Mouse (Mus musculus): ENCODE measurements around the gene Mogat2. TPM values are rescaled to one million over a fixed set of nuclear protein-coding genes. Genes with fewer than 3 reads are reported as not detected.

Mogat2 gene
- polyA plus RNA-seq, 1 experiment from 2014 or later, result 1.1 TPM

GRCm38 (mm10) chr7:99248157-99248742 lies 9.8 kb upstream of the Mogat2 start:
- Histone ChIP-seq H3K36me3 (ENCODE audit: control insufficient read depth, insufficient read depth, low read length) (no peaks in the 10 kb centered on the region), H3K4me2 (ENCODE audit: low read length) (no peak overlapping the region), H3K4me3 (ENCODE audit: low read depth, low read length) (no peak overlapping the region), H3K4me1 (ENCODE audit: control insufficient read depth, insufficient read depth, low read length) (peaks cover 3% of the 10 kb centered on the region; the same call in 1 of the 2 replicates), H3K9me3 (replicated peaks; ENCODE audit: control insufficient read depth, low read length, poor library complexity, severe bottlenecking) (no peaks in the 10 kb centered on the region), H3K9ac (ENCODE audit: low read depth, low read length) (no peak overlapping the region), H3K27me3 (ENCODE audit: control insufficient read depth, insufficient read depth, low read depth, low read length) (no peaks in the 10 kb centered on the region; the same call in 1 of the 2 replicates), H3K27ac (ENCODE audit: low read length) (no peak overlapping the region)
- WGBS, result 41% methylated on average over 5 of the region's 5 CpGs
- no peak for ATAC-seq

GRCm38 (mm10) chr7:99242097-99242496 lies 3.7 kb upstream of the Mogat2 start:
- H3K36me3 ChIP-seq (ENCODE audit: control insufficient read depth, insufficient read depth, low read length), result no peaks in the 10 kb centered on the region
- WGBS, result 96% methylated on average over 11 of the region's 11 CpGs
- no peak for ATAC-seq
- H3K9me3 ChIP-seq (replicated peaks; ENCODE audit: control insufficient read depth, low read length, poor library complexity, severe bottlenecking), result no peaks in the 10 kb centered on the region
- H3K4me1 ChIP-seq (ENCODE audit: control insufficient read depth, insufficient read depth, low read length), result peaks cover 2% of the 10 kb centered on the region; the same call in 1 of the 2 replicates
- H3K27me3 ChIP-seq (ENCODE audit: control insufficient read depth, insufficient read depth, low read depth, low read length), result peaks cover 7% of the 10 kb centered on the region; the same call in 1 of the 2 replicates
- H3K9ac ChIP-seq (ENCODE audit: low read depth, low read length), result no peak overlapping the region
- H3K4me3 ChIP-seq (ENCODE audit: low read depth, low read length), result no peak overlapping the region
- no peak overlapping the region for H3K27ac ChIP-seq (ENCODE audit: low read length)
- H3K4me2 ChIP-seq (ENCODE audit: low read length), result no peak overlapping the region

- Histone ChIP-seq H3K4me1 (ENCODE audit: control insufficient read depth, insufficient read depth, low read length) (peaks cover 2% of the 10 kb centered on the region; the same call in 1 of the 2 replicates), H3K36me3 (ENCODE audit: control insufficient read depth, insufficient read depth, low read length) (no peaks in the 10 kb centered on the region), H3K27me3 (ENCODE audit: control insufficient read depth, insufficient read depth, low read depth, low read length) (peaks cover 7% of the 10 kb centered on the region; the same call in 1 of the 2 replicates), H3K27ac (ENCODE audit: low read length) (no peak overlapping the region), H3K9ac (ENCODE audit: low read depth, low read length) (no peak overlapping the region), H3K4me3 (ENCODE audit: low read depth, low read length) (no peak overlapping the region), H3K4me2 (ENCODE audit: low read length) (no peak overlapping the region), H3K9me3 (replicated peaks; ENCODE audit: control insufficient read depth, low read length, poor library complexity, severe bottlenecking) (no peaks in the 10 kb centered on the region)
- ATAC-seq, result no peak
- WGBS, result 15% methylated on average over 8 of the region's 8 CpGs
Measured at GRCm38 (mm10) chr7:99236888-99237660, 1.3 kb downstream of the Mogat2 start.

GRCm38 (mm10) chr7:99235657-99236056 lies 2.8 kb downstream of the Mogat2 start:
- Histone ChIP-seq H3K36me3 (ENCODE audit: control insufficient read depth, insufficient read depth, low read length) (no peaks in the 10 kb centered on the region), H3K4me2 (ENCODE audit: low read length) (no peak overlapping the region), H3K27ac (ENCODE audit: low read length) (no peak overlapping the region), H3K27me3 (ENCODE audit: control insufficient read depth, insufficient read depth, low read depth, low read length) (peaks cover 7% of the 10 kb centered on the region; the same call in 1 of the 2 replicates), H3K4me1 (ENCODE audit: control insufficient read depth, insufficient read depth, low read length) (peaks cover 2% of the 10 kb centered on the region; the same call in 1 of the 2 replicates), H3K9ac (ENCODE audit: low read depth, low read length) (no peak overlapping the region), H3K4me3 (ENCODE audit: low read depth, low read length) (no peak overlapping the region), H3K9me3 (replicated peaks; ENCODE audit: control insufficient read depth, low read length, poor library complexity, severe bottlenecking) (no peaks in the 10 kb centered on the region)
- no peak for ATAC-seq
- WGBS, result 82% methylated on average over 2 of the region's 2 CpGs

- WGBS, result 34% methylated on average over 2 of the region's 2 CpGs
- H3K36me3 ChIP-seq (ENCODE audit: control insufficient read depth, insufficient read depth, low read length), result no peaks in the 10 kb centered on the region
- no peaks in the 10 kb centered on the region for H3K9me3 ChIP-seq (replicated peaks; ENCODE audit: control insufficient read depth, low read length, poor library complexity, severe bottlenecking)
- no peak overlapping the region for H3K9ac ChIP-seq (ENCODE audit: low read depth, low read length)
- H3K27ac ChIP-seq (ENCODE audit: low read length), result no peak overlapping the region
- no peak overlapping the region for H3K4me3 ChIP-seq (ENCODE audit: low read depth, low read length)
- no peak overlapping the region for H3K4me2 ChIP-seq (ENCODE audit: low read length)
- H3K27me3 ChIP-seq (ENCODE audit: control insufficient read depth, insufficient read depth, low read depth, low read length), result peaks cover 7% of the 10 kb centered on the region; the same call in 1 of the 2 replicates
- peaks cover 2% of the 10 kb centered on the region; the same call in 1 of the 2 replicates for H3K4me1 ChIP-seq (ENCODE audit: control insufficient read depth, insufficient read depth, low read length)
- ATAC-seq, result no peak
Measured at GRCm38 (mm10) chr7:99234916-99235315, 3.5 kb downstream of the Mogat2 start.

- Histone ChIP-seq H3K27me3 (ENCODE audit: control insufficient read depth, insufficient read depth, low read depth, low read length) (no peaks in the 10 kb centered on the region), H3K36me3 (ENCODE audit: control insufficient read depth, insufficient read depth, low read length) (no peaks in the 10 kb centered on the region), H3K4me2 (ENCODE audit: low read length) (no peak overlapping the region), H3K9ac (ENCODE audit: low read depth, low read length) (no peak overlapping the region), H3K4me1 (ENCODE audit: control insufficient read depth, insufficient read depth, low read length) (no peaks in the 10 kb centered on the region), H3K4me3 (ENCODE audit: low read depth, low read length) (no peak overlapping the region), H3K9me3 (replicated peaks; ENCODE audit: control insufficient read depth, low read length, poor library complexity, severe bottlenecking) (no peaks in the 10 kb centered on the region), H3K27ac (ENCODE audit: low read length) (no peak overlapping the region)
- ATAC-seq, result no peak
- 68% methylated on average over 6 of the region's 6 CpGs for WGBS
Measured at GRCm38 (mm10) chr7:99232571-99232970, 5.8 kb downstream of the Mogat2 start.

- no peak overlapping the region for H3K4me3 ChIP-seq (ENCODE audit: low read depth, low read length)
- WGBS, result 83% methylated on average over 7 of the region's 7 CpGs
- H3K36me3 ChIP-seq (ENCODE audit: control insufficient read depth, insufficient read depth, low read length), result no peaks in the 10 kb centered on the region
- no peak overlapping the region for H3K27ac ChIP-seq (ENCODE audit: low read length)
- H3K27me3 ChIP-seq (ENCODE audit: control insufficient read depth, insufficient read depth, low read depth, low read length), result no peaks in the 10 kb centered on the region
- no peak for ATAC-seq
- H3K4me2 ChIP-seq (ENCODE audit: low read length), result no peak overlapping the region
- H3K4me1 ChIP-seq (ENCODE audit: control insufficient read depth, insufficient read depth, low read length), result no peaks in the 10 kb centered on the region
- H3K9ac ChIP-seq (ENCODE audit: low read depth, low read length), result no peak overlapping the region
- no peaks in the 10 kb centered on the region for H3K9me3 ChIP-seq (replicated peaks; ENCODE audit: control insufficient read depth, low read length, poor library complexity, severe bottlenecking)
Measured at GRCm38 (mm10) chr7:99230061-99230747, 8.2 kb downstream of the Mogat2 start.

- H3K4me2 ChIP-seq (ENCODE audit: low read length), result no peak overlapping the region
- no peaks in the 10 kb centered on the region for H3K9me3 ChIP-seq (replicated peaks; ENCODE audit: control insufficient read depth, low read length, poor library complexity, severe bottlenecking)
- ATAC-seq, result no peak
- no peak overlapping the region for H3K4me3 ChIP-seq (ENCODE audit: low read depth, low read length)
- no peak overlapping the region for H3K9ac ChIP-seq (ENCODE audit: low read depth, low read length)
- no peak overlapping the region for H3K27ac ChIP-seq (ENCODE audit: low read length)
- no peaks in the 10 kb centered on the region for H3K27me3 ChIP-seq (ENCODE audit: control insufficient read depth, insufficient read depth, low read depth, low read length)
- WGBS, result 7% methylated on average over 2 of the region's 2 CpGs
- H3K36me3 ChIP-seq (ENCODE audit: control insufficient read depth, insufficient read depth, low read length), result no peaks in the 10 kb centered on the region
- H3K4me1 ChIP-seq (ENCODE audit: control insufficient read depth, insufficient read depth, low read length), result no peaks in the 10 kb centered on the region
Measured at GRCm38 (mm10) chr7:99229411-99229810, 9.0 kb downstream of the Mogat2 start.

- Histone ChIP-seq H3K27ac (ENCODE audit: low read length) (no peak overlapping the region), H3K4me1 (ENCODE audit: control insufficient read depth, insufficient read depth, low read length) (no peaks in the 10 kb centered on the region), H3K9me3 (replicated peaks; ENCODE audit: control insufficient read depth, low read length, poor library complexity, severe bottlenecking) (no peaks in the 10 kb centered on the region), H3K4me3 (ENCODE audit: low read depth, low read length) (no peak overlapping the region), H3K36me3 (ENCODE audit: control insufficient read depth, insufficient read depth, low read length) (no peaks in the 10 kb centered on the region), H3K9ac (ENCODE audit: low read depth, low read length) (no peak overlapping the region), H3K27me3 (ENCODE audit: control insufficient read depth, insufficient read depth, low read depth, low read length) (no peaks in the 10 kb centered on the region), H3K4me2 (ENCODE audit: low read length) (no peak overlapping the region)
- no peak for ATAC-seq
- 79% methylated on average over 8 of the region's 8 CpGs for WGBS
Measured at GRCm38 (mm10) chr7:99228825-99229224, 9.6 kb downstream of the Mogat2 start.

Data from midbrain, embryonic 16.5 days (tissue).